Mouse (Mus musculus) embryonic fibroblast, embryonic 13.5 days (primary cell): ENCODE results near the gene Krtap5-4.

Source experiments
- CTCF ChIP-seq: IDR thresholded peaks from 2 replicates; pipeline ENCODE4 v1.5.1; 2011; ENCODE audit warnings: mild to moderate bottlenecking, control low read depth, low read length, moderate library complexity, borderline replicate concordance; ENCODE audit not compliant: insufficient read depth
- POLR2A ChIP-seq: IDR thresholded peaks from 2 replicates; pipeline ENCODE4 v1.6.1; 2011; ENCODE audit warnings: low read depth, mild to moderate bottlenecking, control low read depth, low read length, moderate library complexity

DNA sequence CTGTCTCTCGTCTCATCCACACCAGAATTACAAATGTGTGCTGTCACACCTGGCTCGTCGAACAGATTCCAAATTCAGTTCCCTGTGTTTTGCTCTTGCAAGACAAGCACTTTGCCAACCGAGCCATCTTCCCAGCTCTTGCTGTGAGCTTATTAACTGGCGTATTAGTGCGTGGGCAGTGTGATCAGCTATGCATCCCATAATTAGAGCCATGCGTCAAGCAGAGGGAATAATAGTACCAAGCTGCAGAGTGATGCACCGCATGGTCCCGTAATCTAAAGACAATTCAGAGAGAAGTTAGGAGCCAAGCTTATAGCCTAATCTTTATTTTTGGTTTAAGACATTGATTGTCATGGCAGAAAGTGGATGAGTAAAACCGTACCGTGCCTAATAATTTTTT lies 15.8 kb downstream of the Krtap5-4 start:
- TF ChIP-seq POLR2A (no peak), CTCF (no peak)
